Mouse (Mus musculus) macrophage (primary cell): ENCODE results near the gene Mpp3. TPM values are rescaled to one million over a fixed set of nuclear protein-coding genes. Genes with fewer than 3 reads are reported as not detected.

Source experiments
- H3K27ac ChIP-seq: fragments of 350-480 bp; formaldehyde crosslinking; 2 replicates; pipeline ENCODE4 v1.9.0; 2021
- H3K36me3 ChIP-seq: fragments of 350-480 bp; formaldehyde crosslinking; 2 replicates; pipeline ENCODE4 v1.9.0; 2021; ENCODE audit errors: inconsistent target
- H3K4me3 ChIP-seq: fragments of 350-480 bp; formaldehyde crosslinking; 2 replicates; pipeline ENCODE4 v1.9.0; 2021; ENCODE audit errors: inconsistent target
- H3K79me2 ChIP-seq: fragments of 350-480 bp; formaldehyde crosslinking; 2 replicates; pipeline ENCODE4 v1.9.0; 2021; ENCODE audit errors: inconsistent target
- WGBS: methylation state at CpG from one replicate; pipeline ENCODE4 v1.1.7; 2026; ENCODE audit warnings: inconsistent platforms; ENCODE audit not compliant: missing documents; 5-methylcytosine and 5-hydroxymethylcytosine counted together
- polyA plus RNA-seq: library from polyadenylated mRNA; stranded (reverse); fragments of 250-400 nt; gene quantifications from 3 replicates; pipeline ENCODE4 v1.2.4, GENCODE M21; 2018; ENCODE audit warnings: inconsistent platforms

The Mpp3 gene
- polyA plus RNA-seq, 1 experiment from 2014 or later: not detected

DNA sequence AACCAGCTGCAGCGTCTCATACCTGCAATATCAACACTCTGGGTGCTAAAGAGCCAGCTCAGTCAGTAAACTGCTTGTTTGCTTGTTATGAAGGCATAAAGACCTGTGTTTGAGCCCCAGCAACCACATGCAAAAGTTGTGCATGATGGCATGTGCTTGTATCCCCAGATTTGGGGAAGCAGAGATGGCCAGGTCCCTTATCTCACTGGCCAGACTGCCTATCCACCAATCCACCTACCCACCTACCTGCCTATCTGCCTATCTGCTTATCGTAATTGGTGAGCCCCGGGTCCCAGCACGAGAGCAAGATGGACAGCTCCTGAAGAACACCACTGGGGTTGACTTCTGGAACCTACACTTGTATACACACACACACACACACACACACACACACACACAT is 1.0 kb upstream of the Mpp3 start:
- Histone ChIP-seq H3K27ac (no peak overlapping the region), H3K36me3 (no peaks in the 10 kb centered on the region), H3K79me2 (no peaks in the 10 kb centered on the region), H3K4me3 (no peak overlapping the region)
- WGBS: 52% methylated on average over 4 of the region's 4 CpGs

GRCm38 (mm10) chr11:102027361-102028017 is 772 bp downstream of the Mpp3 start:
- 16% methylated on average over 11 of the region's 12 CpGs for WGBS
- H3K36me3 ChIP-seq: no peaks in the 10 kb centered on the region
- no peak overlapping the region for H3K4me3 ChIP-seq
- H3K27ac ChIP-seq: no peak overlapping the region
- no peaks in the 10 kb centered on the region for H3K79me2 ChIP-seq

GRCm38 (mm10) chr11:102026694-102027360 is 1.4 kb downstream of the Mpp3 start:
- no peak overlapping the region for H3K4me3 ChIP-seq
- WGBS: 1% methylated on average over 46 of the region's 73 CpGs
- H3K27ac ChIP-seq: no peak overlapping the region
- H3K79me2 ChIP-seq: no peaks in the 10 kb centered on the region
- no peaks in the 10 kb centered on the region for H3K36me3 ChIP-seq

DNA sequence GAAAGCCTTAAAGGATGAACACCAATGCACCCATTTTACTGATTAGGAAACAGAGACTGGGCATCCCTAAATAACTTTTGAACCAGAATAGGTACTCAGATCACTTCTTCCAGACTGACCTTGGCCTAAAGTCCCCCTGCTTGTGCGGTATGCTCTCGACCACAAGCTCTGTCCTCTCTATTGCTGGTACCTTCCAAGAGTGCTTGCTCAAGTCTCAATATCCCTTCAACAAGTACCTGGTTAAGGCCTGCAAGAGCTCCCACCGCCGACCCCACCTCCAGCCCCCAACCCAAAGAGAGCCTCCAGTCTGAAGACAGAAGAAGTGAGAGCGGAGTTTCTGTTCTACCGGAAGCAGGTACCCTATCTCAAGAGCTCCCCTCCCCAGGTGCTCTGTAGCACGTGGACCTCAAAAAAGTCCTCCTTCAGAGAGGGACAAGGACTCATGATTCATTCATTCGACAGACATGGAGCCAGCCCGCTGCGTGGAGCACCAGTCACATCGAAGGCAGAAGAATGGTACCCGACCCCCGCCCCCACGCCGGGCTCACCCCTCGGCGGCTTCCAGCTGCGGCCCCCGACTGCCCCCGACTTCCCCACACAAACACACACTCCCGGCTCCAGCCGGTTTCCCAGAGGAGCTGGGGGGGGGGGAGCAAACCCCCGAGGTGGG is 2.1 kb downstream of the Mpp3 start:
- Histone ChIP-seq H3K36me3 (no peaks in the 10 kb centered on the region), H3K4me3 (no peak overlapping the region), H3K27ac (no peak overlapping the region), H3K79me2 (no peaks in the 10 kb centered on the region)
- 13% methylated on average over 20 of the region's 23 CpGs for WGBS

DNA sequence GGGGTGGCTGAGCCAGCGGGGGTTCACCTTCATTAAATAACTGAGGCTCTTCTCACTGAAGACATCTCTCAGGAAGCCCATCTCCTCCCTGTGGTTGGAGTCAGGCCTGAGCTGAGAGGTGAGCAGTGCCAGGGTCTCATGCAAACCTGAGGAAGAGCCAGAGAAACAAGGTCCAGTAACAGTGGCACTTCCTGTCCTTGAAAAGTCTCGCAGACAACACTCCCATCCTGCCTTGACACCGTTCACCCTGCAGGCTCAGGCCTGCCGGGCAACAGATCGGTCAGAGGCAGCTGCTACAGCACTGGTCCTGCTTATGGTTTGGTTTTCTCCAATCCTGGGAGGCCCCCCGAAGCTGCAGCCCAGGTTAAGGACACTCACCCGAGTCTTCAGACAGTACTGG is 2.9 kb downstream of the Mpp3 start:
- WGBS: 82% methylated on average over 7 of the region's 7 CpGs
- Histone ChIP-seq H3K36me3 (no peaks in the 10 kb centered on the region), H3K79me2 (no peaks in the 10 kb centered on the region), H3K27ac (no peak overlapping the region), H3K4me3 (no peak overlapping the region)

GRCm38 (mm10) chr11:102024875-102025274 is 3.4 kb downstream of the Mpp3 start:
- WGBS: 88% methylated on average over 4 of the region's 4 CpGs
- Histone ChIP-seq H3K79me2 (no peaks in the 10 kb centered on the region), H3K4me3 (no peak overlapping the region), H3K36me3 (no peaks in the 10 kb centered on the region), H3K27ac (no peak overlapping the region)

- 92% methylated on average over 6 of the region's 6 CpGs for WGBS
- H3K4me3 ChIP-seq: no peak overlapping the region
- H3K36me3 ChIP-seq: no peaks in the 10 kb centered on the region
- no peak overlapping the region for H3K27ac ChIP-seq
- no peaks in the 10 kb centered on the region for H3K79me2 ChIP-seq
Measured at GRCm38 (mm10) chr11:102024084-102024758, 4.0 kb downstream of the Mpp3 start.

DNA sequence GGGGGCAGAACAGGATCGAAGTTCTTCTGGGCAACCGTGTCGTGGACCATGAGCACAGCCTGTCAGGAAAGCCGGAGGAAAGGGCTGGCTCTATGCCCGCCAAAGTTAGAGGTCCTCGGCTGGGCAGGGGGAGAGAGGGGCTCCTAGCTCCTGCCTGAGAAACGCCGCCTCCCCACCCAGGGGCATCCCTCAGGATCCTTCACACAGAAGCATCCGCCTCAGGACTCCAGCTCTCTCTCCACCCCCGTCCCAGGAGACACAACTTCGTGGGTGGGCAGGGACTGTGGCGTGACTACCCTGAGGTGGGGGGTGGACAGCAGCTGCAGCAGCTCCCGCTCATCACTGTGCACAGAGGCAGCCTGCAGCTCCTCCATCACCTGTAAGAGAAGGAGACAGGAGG is 4.9 kb downstream of the Mpp3 start:
- Histone ChIP-seq H3K36me3 (no peaks in the 10 kb centered on the region), H3K79me2 (no peaks in the 10 kb centered on the region), H3K27ac (no peak overlapping the region), H3K4me3 (no peak overlapping the region)
- 85% methylated on average over 13 of the region's 13 CpGs for WGBS

GRCm38 (mm10) chr11:102021196-102021595 is 7.1 kb downstream of the Mpp3 start:
- Histone ChIP-seq H3K27ac (no peak overlapping the region), H3K79me2 (no peaks in the 10 kb centered on the region), H3K36me3 (no peaks in the 10 kb centered on the region), H3K4me3 (no peak overlapping the region)
- WGBS: 91% methylated on average over 5 of the region's 5 CpGs

DNA sequence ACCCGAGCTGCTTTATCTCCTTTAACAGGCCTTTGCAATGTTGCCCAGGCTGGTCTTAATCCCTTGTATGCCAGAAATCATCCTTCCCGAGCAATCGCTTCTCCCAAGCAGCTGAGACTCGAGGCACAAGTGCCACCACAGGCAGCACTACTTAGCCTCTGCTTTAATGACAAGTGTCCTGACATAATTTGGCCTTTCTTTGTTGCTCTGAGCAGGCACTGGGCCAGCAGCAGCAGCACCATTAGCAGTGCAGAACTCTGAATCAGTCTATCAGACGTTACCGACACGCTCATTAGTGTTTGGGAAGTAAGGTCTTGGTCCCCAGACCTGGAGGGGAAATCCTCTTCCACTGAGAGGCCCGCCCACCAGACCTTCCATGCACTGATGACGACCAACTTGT is 8.5 kb downstream of the Mpp3 start:
- Histone ChIP-seq H3K27ac (no peak overlapping the region), H3K36me3 (no peaks in the 10 kb centered on the region), H3K4me3 (no peak overlapping the region), H3K79me2 (no peaks in the 10 kb centered on the region)
- WGBS: 80% methylated on average over 9 of the region's 9 CpGs

GRCm38 (mm10) chr11:102016136-102016535 is 12.1 kb downstream of the Mpp3 start:
- WGBS: 100% methylated on average over 1 of the region's 1 CpGs
- Histone ChIP-seq H3K36me3 (no peaks in the 10 kb centered on the region), H3K27ac (no peak overlapping the region), H3K4me3 (no peak overlapping the region), H3K79me2 (no peaks in the 10 kb centered on the region)

- Histone ChIP-seq H3K27ac (no peak overlapping the region), H3K4me3 (no peak overlapping the region), H3K36me3 (no peaks in the 10 kb centered on the region), H3K79me2 (no peaks in the 10 kb centered on the region)
- 78% methylated on average over 6 of the region's 6 CpGs for WGBS
Measured at GRCm38 (mm10) chr11:102015472-102015871, 12.8 kb downstream of the Mpp3 start.

DNA sequence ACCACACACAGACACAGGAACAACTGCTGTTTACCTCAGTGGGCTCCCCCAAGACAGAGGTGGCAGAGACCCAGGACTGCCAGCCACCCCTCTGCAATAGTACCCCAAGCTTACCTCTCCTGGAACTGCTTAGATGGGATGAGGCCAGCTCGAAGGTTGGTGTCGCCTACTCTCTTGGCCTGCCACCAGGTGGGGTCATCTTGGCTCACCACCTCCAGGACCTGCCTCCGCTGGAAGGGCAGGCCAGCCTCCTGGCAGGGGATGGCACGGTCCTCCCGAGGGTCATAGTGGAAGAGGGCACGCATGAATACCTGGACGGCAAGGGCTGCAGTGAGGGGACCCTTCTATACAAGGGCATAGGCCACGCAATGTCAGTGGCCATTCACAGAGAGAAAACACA is 15.1 kb downstream of the Mpp3 start:
- Histone ChIP-seq H3K27ac (no peak overlapping the region), H3K79me2 (no peaks in the 10 kb centered on the region), H3K36me3 (no peaks in the 10 kb centered on the region), H3K4me3 (no peak overlapping the region)
- WGBS: 90% methylated on average over 8 of the region's 8 CpGs

GRCm38 (mm10) chr11:102011510-102011909 is 16.8 kb downstream of the Mpp3 start:
- Histone ChIP-seq H3K36me3 (no peaks in the 10 kb centered on the region), H3K27ac (no peak overlapping the region), H3K4me3 (no peak overlapping the region), H3K79me2 (no peaks in the 10 kb centered on the region)
- 86% methylated on average over 5 of the region's 8 CpGs for WGBS

GRCm38 (mm10) chr11:102010140-102010539 is 18.1 kb downstream of the Mpp3 start:
- 94% methylated on average over 13 of the region's 13 CpGs for WGBS
- H3K4me3 ChIP-seq: no peak overlapping the region
- no peaks in the 10 kb centered on the region for H3K36me3 ChIP-seq
- H3K79me2 ChIP-seq: no peaks in the 10 kb centered on the region
- H3K27ac ChIP-seq: no peak overlapping the region
